Mouse (Mus musculus): Measurements from ENCODE around the gene Gm28635. TPM values are rescaled to one million over a fixed set of nuclear protein-coding genes. Genes with fewer than 3 reads are reported as not detected.

Gene Gm28635
- polyA plus RNA-seq, 2 experiments, result 0.01 TPM; not detected in 1

DNA sequence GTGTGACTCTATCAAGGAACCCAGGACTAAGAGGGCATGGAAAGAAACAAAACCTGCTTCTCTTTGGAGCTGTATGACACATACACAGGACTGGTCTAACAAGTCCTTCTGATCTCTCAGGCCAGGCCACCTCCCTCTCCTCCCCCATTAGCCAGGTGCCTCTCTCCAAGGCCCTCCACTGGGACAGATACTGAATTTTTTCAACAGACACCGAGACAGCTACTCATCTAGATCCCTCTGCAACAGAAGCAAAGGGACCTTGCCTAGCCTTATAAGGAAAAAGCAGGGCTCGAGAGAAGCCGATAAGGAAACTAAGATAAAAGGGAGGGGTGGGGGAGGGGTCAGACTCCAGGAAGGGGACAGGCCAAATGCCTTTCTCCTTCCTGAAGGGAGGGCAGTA is 44.8 kb downstream of the Gm28635 start:
- peak overlapping the region; percentile 42 for H3K4me2 ChIP-seq (ENCODE audit: low read depth)
- H3K27me3 ChIP-seq (ENCODE audit: control insufficient read depth, insufficient read depth, low read length), result no peaks in the 10 kb centered on the region
- H3K9me3 ChIP-seq (ENCODE audit: control insufficient read depth, low read length), result no peaks in the 10 kb centered on the region
- TF ChIP-seq EP300 (IDR thresholded peaks at IDR 0.05; ENCODE audit: low read depth) (no peak), CTCF (IDR thresholded peaks at IDR 0.05; ENCODE audit: low read depth) (no peak)
- DNase-seq (ENCODE audit: low read depth in 3 of 3, low spot score in 3 of 3) (peak in 1 of 3 experiments; percentile 33), ATAC-seq (ENCODE audit: insufficient read depth) (0 out of 2 replicates have a peak, but pooled peaks have one; percentile 43)
- no peak overlapping the region; the same call in 1 of the 2 replicates for H3K9ac ChIP-seq (replicated peaks)
- H3K27ac ChIP-seq, result no peak overlapping the region
- H3K4me3 ChIP-seq (ENCODE audit: insufficient read depth in 1 of 2, low read depth in 2 of 2, low read length in 2 of 2), result no peak overlapping the region
- H3K4me1 ChIP-seq (replicated peaks; ENCODE audit: control insufficient read depth in 2 of 2, insufficient read depth in 2 of 2, low read length in 1 of 2), result peaks cover 14 to 47% of the 10 kb centered on the region in 2 experiments
- H3K36me3 ChIP-seq (replicated peaks; ENCODE audit: control insufficient read depth, insufficient read depth, low read depth), result no peaks in the 10 kb centered on the region
- WGBS (ENCODE audit: insufficient replicate concordance), result 0% methylated on average over 3 of the region's 3 CpGs

DNA sequence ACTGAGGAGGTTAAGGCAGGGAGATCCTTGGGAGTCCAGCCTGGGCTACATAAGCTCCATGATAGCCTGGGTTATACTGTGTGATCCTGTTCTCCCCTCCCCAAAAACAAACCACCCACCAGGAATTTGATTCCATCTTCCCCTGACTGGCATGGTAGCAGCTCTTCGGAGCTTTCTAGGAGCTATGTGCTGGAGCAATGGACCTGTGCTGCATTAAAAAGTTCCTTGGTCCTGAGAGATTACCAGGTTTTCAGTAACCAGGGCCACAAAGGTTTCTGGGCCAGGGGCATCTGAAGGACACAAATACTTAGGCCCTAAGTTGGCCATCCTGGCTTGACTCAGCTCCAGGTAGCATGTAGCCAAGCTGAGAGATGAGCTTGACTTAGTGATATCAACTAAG is 45.8 kb downstream of the Gm28635 start:
- Histone ChIP-seq H3K27me3 (ENCODE audit: control insufficient read depth, insufficient read depth, low read length) (no peaks in the 10 kb centered on the region), H3K9me3 (ENCODE audit: control insufficient read depth, low read length) (no peaks in the 10 kb centered on the region), H3K4me1 (replicated peaks; ENCODE audit: control insufficient read depth in 2 of 2, insufficient read depth in 2 of 2, low read length in 1 of 2) (peaks cover 14 to 39% of the 10 kb centered on the region in 2 experiments), H3K27ac (no peak overlapping the region), H3K9ac (replicated peaks) (no peak overlapping the region), H3K36me3 (replicated peaks; ENCODE audit: control insufficient read depth, insufficient read depth, low read depth) (no peaks in the 10 kb centered on the region), H3K4me2 (ENCODE audit: low read depth) (no peak overlapping the region), H3K4me3 (ENCODE audit: insufficient read depth in 1 of 2, low read depth in 2 of 2, low read length in 2 of 2) (no peak overlapping the region)
- TF ChIP-seq EP300 (IDR thresholded peaks at IDR 0.05; ENCODE audit: low read depth), result no peak
- no peak for TF ChIP-seq CTCF (IDR thresholded peaks at IDR 0.05; ENCODE audit: low read depth)
- no peak for ATAC-seq (ENCODE audit: insufficient read depth)
- 77% methylated on average over 1 of the region's 1 CpGs for WGBS (ENCODE audit: insufficient replicate concordance)
- no peak for DNase-seq (ENCODE audit: low read depth in 3 of 3, low spot score in 3 of 3)

DNA sequence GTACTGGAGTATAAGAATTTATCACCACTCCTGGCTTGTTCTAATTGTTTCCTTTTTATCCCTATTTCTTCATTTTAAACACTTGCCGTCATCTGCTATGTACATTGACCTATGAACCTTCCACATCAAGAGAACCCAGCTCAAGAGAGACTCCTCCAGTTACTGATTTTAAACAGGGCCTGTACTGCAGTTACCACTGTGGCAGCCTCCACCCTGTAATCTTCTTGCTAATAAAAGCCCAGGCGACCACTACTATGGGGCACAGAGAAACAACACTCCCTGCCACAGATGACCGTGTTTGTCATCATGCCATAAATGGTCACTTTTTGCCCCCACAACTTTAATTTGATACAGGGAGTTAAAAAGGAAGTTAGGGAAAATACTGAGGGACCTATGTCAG is 50.8 kb downstream of the Gm28635 start:
- H3K36me3 ChIP-seq (replicated peaks; ENCODE audit: control insufficient read depth, insufficient read depth, low read depth), result no peaks in the 10 kb centered on the region; the same call in 1 of the 2 replicates
- no peak for TF ChIP-seq EP300 (IDR thresholded peaks at IDR 0.05; ENCODE audit: low read depth)
- no peak for TF ChIP-seq CTCF (IDR thresholded peaks at IDR 0.05; ENCODE audit: low read depth)
- H3K4me1 ChIP-seq (replicated peaks; ENCODE audit: control insufficient read depth in 2 of 2, insufficient read depth in 2 of 2, low read length in 1 of 2), result peaks cover 3 to 24% of the 10 kb centered on the region in 2 experiments
- H3K27ac ChIP-seq, result no peak overlapping the region
- no peak overlapping the region for H3K4me3 ChIP-seq (ENCODE audit: insufficient read depth in 1 of 2, low read depth in 2 of 2, low read length in 2 of 2)
- H3K9ac ChIP-seq (replicated peaks), result no peak overlapping the region
- H3K27me3 ChIP-seq (ENCODE audit: control insufficient read depth, insufficient read depth, low read length), result no peaks in the 10 kb centered on the region
- DNase-seq (ENCODE audit: low read depth in 3 of 3, low spot score in 3 of 3), result no peak
- ATAC-seq (ENCODE audit: insufficient read depth), result no peak
- H3K9me3 ChIP-seq (ENCODE audit: control insufficient read depth, low read length), result no peaks in the 10 kb centered on the region
- WGBS (ENCODE audit: insufficient replicate concordance), result 65% methylated on average over 3 of the region's 3 CpGs
- no peak overlapping the region for H3K4me2 ChIP-seq (ENCODE audit: low read depth)

- no peak for ATAC-seq (ENCODE audit: insufficient read depth)
- H3K4me2 ChIP-seq (ENCODE audit: low read depth), result no peak overlapping the region
- no peaks in the 10 kb centered on the region; the same call in 1 of the 2 replicates for H3K36me3 ChIP-seq (replicated peaks; ENCODE audit: control insufficient read depth, insufficient read depth, low read depth)
- no peak for TF ChIP-seq EP300 (IDR thresholded peaks at IDR 0.05; ENCODE audit: low read depth)
- no peak for TF ChIP-seq CTCF (IDR thresholded peaks at IDR 0.05; ENCODE audit: low read depth)
- no peak overlapping the region for H3K27ac ChIP-seq
- 72% methylated on average over 7 of the region's 7 CpGs for WGBS (ENCODE audit: insufficient replicate concordance)
- no peak overlapping the region for H3K4me3 ChIP-seq (ENCODE audit: insufficient read depth in 1 of 2, low read depth in 2 of 2, low read length in 2 of 2)
- H3K9ac ChIP-seq (replicated peaks), result no peak overlapping the region
- no peaks in the 10 kb centered on the region for H3K9me3 ChIP-seq (ENCODE audit: control insufficient read depth, low read length)
- DNase-seq (ENCODE audit: low read depth in 3 of 3, low spot score in 3 of 3), result no peak
- no peaks in the 10 kb centered on the region for H3K27me3 ChIP-seq (ENCODE audit: control insufficient read depth, insufficient read depth, low read length)
- peaks cover 3 to 23% of the 10 kb centered on the region in 2 experiments for H3K4me1 ChIP-seq (replicated peaks; ENCODE audit: control insufficient read depth in 2 of 2, insufficient read depth in 2 of 2, low read length in 1 of 2)
These were observed 51.4 kb downstream of the Gm28635 start for GRCm38 (mm10) chr2:84626366-84626975.

GRCm38 (mm10) chr2:84624201-84624600 is 53.6 kb downstream of the Gm28635 start:
- no peaks in the 10 kb centered on the region for H3K9me3 ChIP-seq (ENCODE audit: control insufficient read depth, low read length)
- no peak overlapping the region for H3K4me2 ChIP-seq (ENCODE audit: low read depth)
- H3K4me3 ChIP-seq (ENCODE audit: insufficient read depth in 1 of 2, low read depth in 2 of 2, low read length in 2 of 2), result no peak overlapping the region
- 88% methylated on average over 17 of the region's 17 CpGs for WGBS (ENCODE audit: insufficient replicate concordance)
- no peak for ATAC-seq (ENCODE audit: insufficient read depth)
- no peak overlapping the region for H3K27ac ChIP-seq
- H3K9ac ChIP-seq (replicated peaks), result no peak overlapping the region
- peaks cover 12% of the 10 kb centered on the region for H3K36me3 ChIP-seq (replicated peaks; ENCODE audit: control insufficient read depth, insufficient read depth, low read depth)
- H3K27me3 ChIP-seq (ENCODE audit: control insufficient read depth, insufficient read depth, low read length), result no peaks in the 10 kb centered on the region
- DNase-seq (ENCODE audit: low read depth in 3 of 3, low spot score in 3 of 3), result no peak
- H3K4me1 ChIP-seq (replicated peaks; ENCODE audit: control insufficient read depth in 2 of 2, insufficient read depth in 2 of 2, low read length in 1 of 2), result peaks cover 3 to 23% of the 10 kb centered on the region in 2 experiments
- TF ChIP-seq EP300 (IDR thresholded peaks at IDR 0.05; ENCODE audit: low read depth) (no peak), CTCF (IDR thresholded peaks at IDR 0.05; ENCODE audit: low read depth) (no peak)

Measured in liver, embryonic 14.5 days (tissue).